Mouse (Mus musculus) stomach, postnatal 0 days (tissue): ENCODE data around the gene Polr3h.

ENCODE experiments used
- CTCF ChIP-seq: IDR thresholded peaks from 2 replicates; pipeline ENCODE4 v1.5.1; 2016; ENCODE audit warnings: antibody characterized with exemption, low read depth, mild to moderate bottlenecking, moderate library complexity
- EP300 ChIP-seq: optimal IDR thresholded peaks from 2 replicates; pipeline ENCODE3; 2016; ENCODE audit warnings: antibody characterized with exemption

DNA sequence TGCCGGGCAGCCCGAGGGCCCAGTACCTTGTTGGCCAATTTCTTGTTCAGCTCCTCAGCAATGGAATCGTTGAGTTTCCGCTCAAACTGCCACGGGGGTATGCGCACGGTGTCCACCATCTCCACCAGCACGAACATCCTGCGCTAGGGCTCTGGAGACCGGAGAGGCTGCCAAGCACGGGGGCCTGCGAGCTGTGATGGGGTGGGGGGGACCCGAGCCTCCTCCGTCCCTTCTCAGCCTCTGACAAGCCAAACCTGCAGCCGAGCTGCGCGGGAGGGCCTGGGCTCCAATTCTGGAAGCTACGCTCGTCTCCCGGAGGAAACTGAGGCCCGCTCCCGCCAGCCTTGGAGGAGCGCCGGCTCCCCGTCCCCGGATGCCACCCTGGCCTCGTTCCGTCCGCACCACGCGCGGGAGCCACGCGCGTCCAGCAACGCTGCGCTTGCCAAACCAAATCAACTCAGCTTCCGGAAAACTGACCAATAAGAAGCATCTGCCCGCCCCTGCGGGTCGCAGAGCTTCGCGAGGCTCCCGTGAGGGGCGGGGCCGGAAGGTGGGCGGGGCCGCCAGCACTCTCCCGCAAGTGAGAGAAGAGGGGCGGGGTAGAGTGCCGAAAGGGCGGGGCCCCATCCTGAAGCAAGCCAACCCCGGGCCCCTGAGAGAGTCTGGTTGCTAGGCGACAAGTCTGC lies at the start of gene Polr3h:
- no peak for TF ChIP-seq EP300
- TF ChIP-seq CTCF: no peak
